Mouse (Mus musculus) heart, adult 2 months (tissue): ENCODE measurements around the gene Acad11.

Source experiments
- EP300 ChIP-seq: fragments of 200-500 bp; IDR thresholded peaks from 2 replicates; pipeline ENCODE4 v1.6.1; 2011; ENCODE audit warnings: low read depth, low read length, control low read depth; ENCODE audit not compliant: insufficient read depth
- POLR2A ChIP-seq: fragments of 200-500 bp; IDR thresholded peaks from 2 replicates; pipeline ENCODE4 v1.6.1; 2011; ENCODE audit warnings: mild to moderate bottlenecking, low read depth, low read length, control low read depth; ENCODE audit not compliant: insufficient read depth

DNA sequence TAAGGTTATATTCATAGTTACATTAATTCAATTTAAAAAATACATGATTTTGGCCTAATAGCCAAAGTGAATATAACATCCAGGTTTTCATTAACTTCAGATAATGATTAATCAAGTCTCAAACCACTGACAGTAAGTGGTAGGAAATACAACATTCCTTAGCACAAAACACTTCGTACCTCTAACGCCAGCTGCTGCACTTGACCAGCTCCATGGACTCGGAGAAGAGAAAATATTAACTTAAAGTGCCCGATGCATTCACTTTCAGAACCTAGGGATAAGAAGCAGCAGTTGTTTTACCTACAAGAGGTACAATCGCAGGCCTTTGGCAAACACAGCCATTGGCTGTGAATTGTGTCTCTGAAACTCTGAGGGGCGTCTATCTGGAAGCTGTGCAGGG lies 109.2 kb downstream of the Acad11 start:
- TF ChIP-seq EP300 (no peak), POLR2A (no peak)
